Mouse (Mus musculus) cerebellum, adult 2 months (tissue): Measurements from ENCODE around the gene Arid3c.

Source experiments
- CTCF ChIP-seq: fragments of 200-500 bp; IDR thresholded peaks from 2 replicates; pipeline ENCODE4 v1.5.1; 2011; ENCODE audit warnings: low read depth, mild to moderate bottlenecking, control low read depth, low read length, moderate library complexity, borderline replicate concordance; ENCODE audit not compliant: insufficient read depth
- POLR2A ChIP-seq: fragments of 200-500 bp; IDR thresholded peaks from 2 replicates; pipeline ENCODE4 v1.6.1; 2011; ENCODE audit warnings: low read length, control low read depth, borderline replicate concordance; ENCODE audit not compliant: insufficient read depth

- no peak for TF ChIP-seq POLR2A
- TF ChIP-seq CTCF = peak; percentile 84
These were observed 23.9 kb downstream of the Arid3c start for GRCm38 (mm10) chr4:41707011-41707535.
